Mouse (Mus musculus): ENCODE results near the gene 4933430I17Rik. TPM values are rescaled to one million over a fixed set of nuclear protein-coding genes. Genes with fewer than 3 reads are reported as not detected.
A peak's percentile ranks its signal among the peaks of the same experiment; 100 is the strongest.

Gene 4933430I17Rik
- total and polyA plus RNA-seq, 2 experiments from 2014 or later = 0.83 TPM; not detected in 1

- Histone ChIP-seq H3K27ac (no peak overlapping the region), H3K27me3 (ENCODE audit: insufficient read depth, low read length) (no peaks in the 10 kb centered on the region), H3K4me2 (ENCODE audit: low read depth, low read length) (no peak overlapping the region), H3K4me3 (ENCODE audit: low read length) (no peak overlapping the region), H3K9me3 (ENCODE audit: low read length) (no peaks in the 10 kb centered on the region), H3K36me3 (ENCODE audit: insufficient read depth, low read length) (no peaks in the 10 kb centered on the region), H3K4me1 (ENCODE audit: insufficient read depth, low read length) (no peaks in the 10 kb centered on the region), H3K9ac (replicated peaks; ENCODE audit: low read length) (no peak overlapping the region)
- no peak for TF ChIP-seq CTCF (IDR thresholded peaks at IDR 0.05; ENCODE audit: low read depth)
- ATAC-seq (peak; percentile 22; the same call in 1 of the 2 replicates), DNase-seq (ENCODE audit: low spot score) (no peak)
- 45% methylated on average over 10 of the region's 10 CpGs for WGBS
These were observed 44.2 kb upstream of the 4933430I17Rik start for GRCm38 (mm10) chr4:62480709-62481605.

GRCm38 (mm10) chr4:62484928-62485327 is 40.2 kb upstream of the 4933430I17Rik start:
- no peak overlapping the region for H3K27ac ChIP-seq
- no peaks in the 10 kb centered on the region for H3K27me3 ChIP-seq (ENCODE audit: insufficient read depth, low read length)
- H3K36me3 ChIP-seq (ENCODE audit: insufficient read depth, low read length) = no peaks in the 10 kb centered on the region
- H3K4me3 ChIP-seq (ENCODE audit: low read length) = no peak overlapping the region
- ATAC-seq (no peak), DNase-seq (ENCODE audit: low spot score) (no peak)
- no peaks in the 10 kb centered on the region for H3K9me3 ChIP-seq (ENCODE audit: low read length)
- H3K9ac ChIP-seq (replicated peaks; ENCODE audit: low read length) = no peak overlapping the region
- WGBS = 88% methylated on average over 3 of the region's 3 CpGs
- no peaks in the 10 kb centered on the region for H3K4me1 ChIP-seq (ENCODE audit: insufficient read depth, low read length)
- H3K4me2 ChIP-seq (ENCODE audit: low read depth, low read length) = no peak overlapping the region
- TF ChIP-seq CTCF (IDR thresholded peaks at IDR 0.05; ENCODE audit: low read depth) = no peak

- ATAC-seq = no peak
- TF ChIP-seq CTCF (IDR thresholded peaks at IDR 0.05; ENCODE audit: low read depth) = no peak
- no peak for DNase-seq (ENCODE audit: low spot score)
- 79% methylated on average over 8 of the region's 8 CpGs for WGBS
- Histone ChIP-seq H3K27me3 (ENCODE audit: insufficient read depth, low read length) (no peaks in the 10 kb centered on the region), H3K36me3 (ENCODE audit: insufficient read depth, low read length) (no peaks in the 10 kb centered on the region), H3K27ac (no peak overlapping the region), H3K4me2 (ENCODE audit: low read depth, low read length) (no peak overlapping the region), H3K4me1 (ENCODE audit: insufficient read depth, low read length) (no peaks in the 10 kb centered on the region), H3K9me3 (ENCODE audit: low read length) (no peaks in the 10 kb centered on the region), H3K9ac (replicated peaks; ENCODE audit: low read length) (no peak overlapping the region), H3K4me3 (ENCODE audit: low read length) (no peak overlapping the region)
These were observed 39.6 kb upstream of the 4933430I17Rik start for GRCm38 (mm10) chr4:62485450-62486161.

GRCm38 (mm10) chr4:62486162-62486696 is 38.9 kb upstream of the 4933430I17Rik start:
- H3K4me2 ChIP-seq (ENCODE audit: low read depth, low read length) = no peak overlapping the region
- no peak for DNase-seq (ENCODE audit: low spot score)
- H3K27ac ChIP-seq = no peak overlapping the region
- no peaks in the 10 kb centered on the region for H3K9me3 ChIP-seq (ENCODE audit: low read length)
- ATAC-seq = no peak
- no peaks in the 10 kb centered on the region for H3K4me1 ChIP-seq (ENCODE audit: insufficient read depth, low read length)
- H3K9ac ChIP-seq (replicated peaks; ENCODE audit: low read length) = no peak overlapping the region
- H3K36me3 ChIP-seq (ENCODE audit: insufficient read depth, low read length) = no peaks in the 10 kb centered on the region
- H3K4me3 ChIP-seq (ENCODE audit: low read length) = no peak overlapping the region
- TF ChIP-seq CTCF (IDR thresholded peaks at IDR 0.05; ENCODE audit: low read depth) = no peak
- WGBS = 88% methylated on average over 15 of the region's 15 CpGs
- H3K27me3 ChIP-seq (ENCODE audit: insufficient read depth, low read length) = no peaks in the 10 kb centered on the region

GRCm38 (mm10) chr4:62487172-62487571 is 38.0 kb upstream of the 4933430I17Rik start:
- WGBS = 96% methylated on average over 5 of the region's 5 CpGs
- no peaks in the 10 kb centered on the region for H3K4me1 ChIP-seq (ENCODE audit: insufficient read depth, low read length)
- H3K27ac ChIP-seq = no peak overlapping the region
- ATAC-seq = no peak
- H3K4me2 ChIP-seq (ENCODE audit: low read depth, low read length) = no peak overlapping the region
- no peaks in the 10 kb centered on the region for H3K27me3 ChIP-seq (ENCODE audit: insufficient read depth, low read length)
- H3K9ac ChIP-seq (replicated peaks; ENCODE audit: low read length) = no peak overlapping the region
- no peak for DNase-seq (ENCODE audit: low spot score)
- TF ChIP-seq CTCF (IDR thresholded peaks at IDR 0.05; ENCODE audit: low read depth) = no peak
- no peak overlapping the region for H3K4me3 ChIP-seq (ENCODE audit: low read length)
- no peaks in the 10 kb centered on the region for H3K9me3 ChIP-seq (ENCODE audit: low read length)
- H3K36me3 ChIP-seq (ENCODE audit: insufficient read depth, low read length) = no peaks in the 10 kb centered on the region

- H3K9ac ChIP-seq (replicated peaks; ENCODE audit: low read length) = no peak overlapping the region
- ATAC-seq (no peak), DNase-seq (ENCODE audit: low spot score) (no peak)
- 83% methylated on average over 2 of the region's 2 CpGs for WGBS
- H3K27me3 ChIP-seq (ENCODE audit: insufficient read depth, low read length) = no peaks in the 10 kb centered on the region
- no peaks in the 10 kb centered on the region for H3K9me3 ChIP-seq (ENCODE audit: low read length)
- TF ChIP-seq CTCF (IDR thresholded peaks at IDR 0.05; ENCODE audit: low read depth) = no peak
- no peak overlapping the region for H3K4me2 ChIP-seq (ENCODE audit: low read depth, low read length)
- H3K27ac ChIP-seq = no peak overlapping the region
- H3K36me3 ChIP-seq (ENCODE audit: insufficient read depth, low read length) = no peaks in the 10 kb centered on the region
- no peak overlapping the region for H3K4me3 ChIP-seq (ENCODE audit: low read length)
- H3K4me1 ChIP-seq (ENCODE audit: insufficient read depth, low read length) = no peaks in the 10 kb centered on the region
These were observed 37.3 kb upstream of the 4933430I17Rik start for GRCm38 (mm10) chr4:62487914-62488313.

Data from hindbrain, postnatal 0 days (tissue).